Mouse (Mus musculus) intestine, postnatal 0 days (tissue): ENCODE data around the gene Syngr1. TPM values are rescaled to one million over a fixed set of nuclear protein-coding genes. Genes with fewer than 3 reads are reported as not detected.

Experiments
- ATAC-seq: fragments of 200-750 bp; cut with Nextera tagmentation; 2 replicates; pipeline ENCODE4 v1.8.0; 2017; ENCODE audit warnings: mild to moderate bottlenecking, moderate TSS enrichment, moderate library complexity
- H3K27ac ChIP-seq: fragments of 300-500 bp; sonication (generic); 2 replicates; pipeline ENCODE4 v1.5.1; 2014; ENCODE audit warnings: mild to moderate bottlenecking, low read depth, low read length, moderate library complexity
- H3K27me3 ChIP-seq: fragments of 300-500 bp; sonication (generic); replicated peaks from 2 replicates; pipeline ENCODE4 v1.6.1; 2014; ENCODE audit warnings: low read length, mixed read lengths; ENCODE audit not compliant: control insufficient read depth, insufficient read depth
- H3K36me3 ChIP-seq: fragments of 300-500 bp; sonication (generic); 2 replicates; pipeline ENCODE4 v1.6.1; 2014; ENCODE audit warnings: mild to moderate bottlenecking, moderate library complexity; ENCODE audit not compliant: control insufficient read depth, insufficient read depth
- H3K4me1 ChIP-seq: fragments of 300-500 bp; sonication (generic); replicated peaks from 2 replicates; pipeline ENCODE4 v1.6.1; 2014; ENCODE audit warnings: antibody characterized with exemption, low read length, mixed read lengths; ENCODE audit not compliant: control insufficient read depth, insufficient read depth
- H3K4me2 ChIP-seq: fragments of 300-500 bp; sonication (generic); replicated peaks from 2 replicates; pipeline ENCODE4 v1.6.1; 2014; ENCODE audit warnings: low read depth, mild to moderate bottlenecking, moderate library complexity
- H3K4me3 ChIP-seq: fragments of 300-500 bp; sonication (generic); 2 replicates; pipeline ENCODE4 v1.5.1; 2014; ENCODE audit warnings: low read depth, low read length
- H3K9ac ChIP-seq: fragments of 300-500 bp; sonication (generic); 2 replicates; pipeline ENCODE4 v1.6.1; 2014; ENCODE audit warnings: mild to moderate bottlenecking, low read depth, low read length
- H3K9me3 ChIP-seq: fragments of 300-500 bp; sonication (generic); 2 replicates; pipeline ENCODE4 v1.6.1; 2016; ENCODE audit warnings: mixed run types; ENCODE audit not compliant: control insufficient read depth
- CTCF ChIP-seq: sonication (generic); IDR thresholded peaks from 2 replicates; pipeline ENCODE4 v1.5.1; 2016; ENCODE audit warnings: low read depth, mild to moderate bottlenecking, control low read depth, antibody characterized with exemption, moderate library complexity
- WGBS: fragments of 180-500 bp; shearing (Covaris S2); extraction: QIAGEN DNeasy Blood & Tissue Kit; methylation state at CpG from one replicate; pipeline ENCODE4 v1.1.7; 2014; 5-methylcytosine and 5-hydroxymethylcytosine counted together
- polyA plus RNA-seq: library from polyadenylated mRNA; unstranded; fragments of >200 nt; fragmentation: Nextera tagmentation; extraction: Ambion mirVana; gene quantifications from 2 replicates; pipeline ENCODE4 v1.2.1, GENCODE M21; 2015

Syngr1 gene
- polyA plus RNA-seq, 1 experiment from 2014 or later = 6.8 TPM

GRCm38 (mm10) chr15:80065414-80065813 is 25.7 kb upstream of the Syngr1 start:
- Histone ChIP-seq H3K36me3 (no peaks in the 10 kb centered on the region), H3K9ac (no peak overlapping the region), H3K4me3 (no peak overlapping the region), H3K27me3 (no peaks in the 10 kb centered on the region), H3K4me1 (no peaks in the 10 kb centered on the region), H3K4me2 (no peak overlapping the region), H3K27ac (no peak overlapping the region), H3K9me3 (no peaks in the 10 kb centered on the region)
- TF ChIP-seq CTCF = peak; percentile 68
- WGBS = 21% methylated on average over 13 of the region's 13 CpGs
- ATAC-seq = no peak

GRCm38 (mm10) chr15:80066538-80066937 is 24.6 kb upstream of the Syngr1 start:
- WGBS = 62% methylated on average over 3 of the region's 3 CpGs
- no peak overlapping the region for H3K4me3 ChIP-seq
- no peak overlapping the region for H3K9ac ChIP-seq
- ATAC-seq = no peak
- TF ChIP-seq CTCF = peak; percentile 69
- H3K9me3 ChIP-seq = no peaks in the 10 kb centered on the region
- no peaks in the 10 kb centered on the region for H3K27me3 ChIP-seq
- H3K36me3 ChIP-seq = no peaks in the 10 kb centered on the region
- H3K4me1 ChIP-seq = no peaks in the 10 kb centered on the region
- no peak overlapping the region for H3K27ac ChIP-seq
- H3K4me2 ChIP-seq = no peak overlapping the region

- Histone ChIP-seq H3K4me2 (no peak overlapping the region), H3K4me1 (no peaks in the 10 kb centered on the region), H3K27me3 (no peaks in the 10 kb centered on the region), H3K36me3 (no peaks in the 10 kb centered on the region), H3K4me3 (no peak overlapping the region), H3K9ac (no peak overlapping the region), H3K9me3 (no peaks in the 10 kb centered on the region), H3K27ac (no peak overlapping the region)
- TF ChIP-seq CTCF = no peak
- 55% methylated on average over 4 of the region's 4 CpGs for WGBS
- ATAC-seq = no peak
Observed at GRCm38 (mm10) chr15:80069171-80069570, 22.0 kb upstream of the Syngr1 start.

- Histone ChIP-seq H3K4me3 (no peak overlapping the region), H3K4me2 (no peak overlapping the region), H3K27ac (no peak overlapping the region), H3K4me1 (no peaks in the 10 kb centered on the region), H3K9ac (no peak overlapping the region), H3K9me3 (no peaks in the 10 kb centered on the region), H3K27me3 (no peaks in the 10 kb centered on the region), H3K36me3 (no peaks in the 10 kb centered on the region)
- 76% methylated on average over 8 of the region's 8 CpGs for WGBS
- no peak for TF ChIP-seq CTCF
- ATAC-seq = no peak
Observed at GRCm38 (mm10) chr15:80070095-80070644, 21.0 kb upstream of the Syngr1 start.

- H3K4me2 ChIP-seq = no peak overlapping the region
- H3K36me3 ChIP-seq = peaks cover 6% of the 10 kb centered on the region
- ATAC-seq = 0 out of 2 replicates have a peak, but pooled peaks have one; percentile 26
- H3K27ac ChIP-seq = no peak overlapping the region
- no peaks in the 10 kb centered on the region for H3K27me3 ChIP-seq
- no peak for TF ChIP-seq CTCF
- H3K9ac ChIP-seq = no peak overlapping the region
- H3K9me3 ChIP-seq = no peaks in the 10 kb centered on the region
- no peaks in the 10 kb centered on the region for H3K4me1 ChIP-seq
- WGBS = 32% methylated on average over 9 of the region's 9 CpGs
- H3K4me3 ChIP-seq = no peak overlapping the region
Observed at GRCm38 (mm10) chr15:80071951-80072437, 19.1 kb upstream of the Syngr1 start.

- no peaks in the 10 kb centered on the region for H3K4me1 ChIP-seq
- ATAC-seq = no peak
- H3K9me3 ChIP-seq = no peaks in the 10 kb centered on the region
- no peaks in the 10 kb centered on the region for H3K27me3 ChIP-seq
- H3K27ac ChIP-seq = no peak overlapping the region
- H3K9ac ChIP-seq = no peak overlapping the region
- H3K36me3 ChIP-seq = peaks cover 13% of the 10 kb centered on the region
- H3K4me3 ChIP-seq = no peak overlapping the region
- WGBS = 76% methylated on average over 7 of the region's 7 CpGs
- H3K4me2 ChIP-seq = no peak overlapping the region
- no peak for TF ChIP-seq CTCF
Observed at GRCm38 (mm10) chr15:80072579-80073255, 18.4 kb upstream of the Syngr1 start.
